ENCODE assay signal across 9 mouse cellular contexts in genomic region chr11:115358468-115358867, GRCm38 (mm10). TPM values are rescaled to one million over a fixed set of nuclear protein-coding genes. Genes with fewer than 3 reads are reported as not detected.
A peak's percentile ranks its signal among the peaks of the same experiment; 100 is the strongest.
DNase-seq lines count a peak whose midpoint lies in the region; ATAC-seq and TF ChIP-seq lines count a peak whose summit lies in the region.
"Had no signal": no experiment of that assay in that cellular context is flagged by ENCODE, and none has a peak within 500 bp of the region (broad histone marks: within the 10 kb centered on the region; RNA-seq: fewer than 3 reads in every experiment).

No protein-coding gene starts in this region.

- H3K9ac ChIP-seq in liver, adult 2 months (ENCODE audit: low read depth, low read length) = no peak overlapping the region
- no peak overlapping the region for H3K9ac ChIP-seq in liver, embryonic 11.5 days (ENCODE audit: low read depth, low read length)
- H3K9ac ChIP-seq in intestine, embryonic 15.5 days = no peak overlapping the region
- H3K9ac ChIP-seq in liver, embryonic 13.5 days = no peak overlapping the region
- 0 out of 2 replicates have a peak overlapping the region, but pooled peaks have one; percentile 5 for H3K9ac ChIP-seq in neural tube, embryonic 12.5 days
- H3K9ac ChIP-seq: liver, embryonic 15.5 days had no signal

- H3K9me3 ChIP-seq in liver, embryonic 11.5 days (ENCODE audit: control insufficient read depth, low read length) = no peaks in the 10 kb centered on the region
- H3K9me3 ChIP-seq in intestine, embryonic 15.5 days = no peaks in the 10 kb centered on the region
- no peaks in the 10 kb centered on the region for H3K9me3 ChIP-seq in liver, embryonic 13.5 days (replicated peaks)
- H3K9me3 ChIP-seq in neural tube, embryonic 12.5 days = no peaks in the 10 kb centered on the region
- H3K9me3 ChIP-seq: liver, embryonic 15.5 days had no signal

- no peak for TF ChIP-seq POLR2A in liver, adult 2 months (IDR thresholded peaks at IDR 0.05; ENCODE audit: extremely low read depth, insufficient read depth, low read length)
- TF ChIP-seq POLR2A in thymus, adult 2 months (IDR thresholded peaks at IDR 0.05; ENCODE audit: control insufficient read depth, extremely low read depth, insufficient read depth, low read length, poor library complexity) = no peak

- DNase-seq in liver, adult 2 months (ENCODE audit: extremely low read depth, low read depth, low spot score) = peak; percentile 57
- DNase-seq in liver, embryonic 11.5 days (ENCODE audit: low spot score) = no peak
- peak; percentile 90 for DNase-seq in cerebellum, adult 9-10 months
- peak; percentile 61 to 77 for DNase-seq in frontal cortex, postnatal 36 days (ENCODE audit: low spot score in 2 of 2)
- DNase-seq in liver, embryonic 13.5 days = peak; percentile 21
- peak; percentile 76 for DNase-seq in thymus, adult 2 months

- no peak; the same call in 1 of the 2 replicates for TF ChIP-seq CTCF in liver, adult 2 months (IDR thresholded peaks at IDR 0.05; ENCODE audit: low read depth, low read length)
- TF ChIP-seq CTCF in thymus, adult 2 months (IDR thresholded peaks at IDR 0.05; ENCODE audit: borderline replicate concordance, control insufficient read depth, extremely low read depth, insufficient read depth, low read length, poor library complexity) = 0 out of 2 replicates have a peak, but pooled peaks have one; percentile 37

- ATAC-seq in liver, embryonic 11.5 days (replicated peaks; ENCODE audit: low FRiP score) = no peak
- ATAC-seq in intestine, embryonic 15.5 days = peak; percentile 34
- ATAC-seq in liver, embryonic 13.5 days (ENCODE audit: low read depth) = no peak
- no peak for ATAC-seq in neural tube, embryonic 12.5 days (ENCODE audit: low FRiP score, low read depth)

- H3K4me3 ChIP-seq in liver, adult 2 months (ENCODE audit: insufficient read depth, low read depth, low read length) = no peak overlapping the region
- no peak overlapping the region for H3K4me3 ChIP-seq in liver, embryonic 11.5 days (ENCODE audit: low read depth, low read length)
- no peak overlapping the region for H3K4me3 ChIP-seq in intestine, embryonic 15.5 days (replicated peaks)
- H3K4me3 ChIP-seq in liver, embryonic 13.5 days (replicated peaks) = no peak overlapping the region
- no peak overlapping the region for H3K4me3 ChIP-seq in neural tube, embryonic 12.5 days
- no peak overlapping the region for H3K4me3 ChIP-seq in thymus, adult 2 months (ENCODE audit: control insufficient read depth, insufficient read depth, low read length)
- H3K4me3 ChIP-seq: liver, embryonic 15.5 days had no signal

- H3K27ac ChIP-seq in liver, adult 2 months (replicated peaks; ENCODE audit: insufficient read depth, low read depth, low read length) = no peak overlapping the region
- H3K27ac ChIP-seq in liver, embryonic 11.5 days (ENCODE audit: low read depth, low read length) = no peak overlapping the region
- no peak overlapping the region; the same call in 1 of the 2 replicates for H3K27ac ChIP-seq in intestine, embryonic 15.5 days
- H3K27ac ChIP-seq in liver, embryonic 13.5 days = no peak overlapping the region
- no peak overlapping the region for H3K27ac ChIP-seq in neural tube, embryonic 12.5 days
- H3K27ac ChIP-seq in thymus, adult 2 months (ENCODE audit: control insufficient read depth, insufficient read depth, low read length) = no peak overlapping the region
- H3K27ac ChIP-seq: liver, embryonic 15.5 days had no signal

- no peaks in the 10 kb centered on the region for H3K4me1 ChIP-seq in liver, adult 2 months (ENCODE audit: control insufficient read depth, insufficient read depth, low read length)
- H3K4me1 ChIP-seq in liver, embryonic 11.5 days (replicated peaks; ENCODE audit: control insufficient read depth, insufficient read depth, low read length) = no peaks in the 10 kb centered on the region; the same call in 1 of the 2 replicates
- peaks cover 13% of the 10 kb centered on the region for H3K4me1 ChIP-seq in intestine, embryonic 15.5 days (replicated peaks)
- H3K4me1 ChIP-seq in liver, embryonic 13.5 days (replicated peaks) = no peaks in the 10 kb centered on the region
- H3K4me1 ChIP-seq in neural tube, embryonic 12.5 days = peaks cover 12% of the 10 kb centered on the region
- peaks cover 13% of the 10 kb centered on the region for H3K4me1 ChIP-seq in thymus, adult 2 months (replicated peaks; ENCODE audit: control insufficient read depth, insufficient read depth, low read length)

- no peak overlapping the region for H3K4me2 ChIP-seq in liver, embryonic 11.5 days
- H3K4me2 ChIP-seq in intestine, embryonic 15.5 days (replicated peaks) = no peak overlapping the region
- no peak overlapping the region for H3K4me2 ChIP-seq in liver, embryonic 13.5 days
- H3K4me2 ChIP-seq in neural tube, embryonic 12.5 days (replicated peaks) = no peak overlapping the region
- H3K4me2 ChIP-seq: liver, embryonic 15.5 days had no signal

- H3K79me2 ChIP-seq in liver, adult 2 months (ENCODE audit: control insufficient read depth, insufficient read depth, low read length) = no peaks in the 10 kb centered on the region

- no peaks in the 10 kb centered on the region for H3K36me3 ChIP-seq in liver, adult 2 months (ENCODE audit: control insufficient read depth, insufficient read depth, low read length)
- no peaks in the 10 kb centered on the region for H3K36me3 ChIP-seq in liver, embryonic 11.5 days (ENCODE audit: control insufficient read depth, insufficient read depth, low read length)
- H3K36me3 ChIP-seq in intestine, embryonic 15.5 days = no peaks in the 10 kb centered on the region
- H3K36me3 ChIP-seq in liver, embryonic 13.5 days = no peaks in the 10 kb centered on the region
- peaks cover 13% of the 10 kb centered on the region for H3K36me3 ChIP-seq in neural tube, embryonic 12.5 days
- peaks cover 6% of the 10 kb centered on the region for H3K36me3 ChIP-seq in thymus, adult 2 months (ENCODE audit: control insufficient read depth, insufficient read depth, low read length)
- H3K36me3 ChIP-seq: liver, embryonic 15.5 days had no signal

- H3K27me3 ChIP-seq in liver, adult 2 months (ENCODE audit: control insufficient read depth, insufficient read depth, low read length) = no peaks in the 10 kb centered on the region
- peaks cover 8% of the 10 kb centered on the region for H3K27me3 ChIP-seq in liver, embryonic 11.5 days (replicated peaks; ENCODE audit: control insufficient read depth, insufficient read depth, low read length)
- H3K27me3 ChIP-seq in intestine, embryonic 15.5 days (replicated peaks) = peaks cover 11% of the 10 kb centered on the region; the same call in 1 of the 2 replicates
- peaks cover 25% of the 10 kb centered on the region; the same call in 1 of the 2 replicates for H3K27me3 ChIP-seq in liver, embryonic 13.5 days
- H3K27me3 ChIP-seq in neural tube, embryonic 12.5 days (replicated peaks) = peaks cover 25% of the 10 kb centered on the region; the same call in 1 of the 2 replicates
- H3K27me3 ChIP-seq in thymus, adult 2 months (ENCODE audit: control insufficient read depth, insufficient read depth, low read length) = no peaks in the 10 kb centered on the region

- WGBS in liver, adult 2 months = 20% methylated on average over 5 of the region's 5 CpGs
- 16% methylated on average over 5 of the region's 5 CpGs for WGBS in liver, embryonic 11.5 days
- 20% methylated on average over 5 of the region's 5 CpGs for WGBS in intestine, embryonic 15.5 days
- 13% methylated on average over 5 of the region's 5 CpGs for WGBS in liver, embryonic 13.5 days (ENCODE audit: insufficient replicate concordance)
- WGBS in neural tube, embryonic 12.5 days = 18% methylated on average over 5 of the region's 5 CpGs
- 25% methylated on average over 5 of the region's 5 CpGs for WGBS in thymus, adult 2 months

RNA-seq across cellular contexts. Expression of gene Hid1, which starts 9.1 kb away (rescaled TPM):
- total RNA-seq in liver, adult 2 months (2014; rRNA removed) = 0.55 and 1.3 TPM in 2 replicates
- polyA plus RNA-seq in liver, adult 2 months (2012; rRNA removed) = 1.1 and 3.1 TPM in 2 replicates
- 2.2 and 3.4 TPM in 2 replicates for polyA plus RNA-seq in liver, embryonic 11.5 days (2014; fragmentation: Nextera tagmentation; extraction: Ambion mirVana)
- 17.1 and 22.7 TPM in 2 replicates for polyA plus RNA-seq in intestine, embryonic 15.5 days (2015; fragmentation: Nextera tagmentation; extraction: Ambion mirVana)
- polyA plus RNA-seq in liver, embryonic 13.5 days (2015; fragmentation: Nextera tagmentation; extraction: Ambion mirVana) = 1.1 and 1.2 TPM in 2 replicates
- polyA plus RNA-seq in neural tube, embryonic 12.5 days (2016; fragmentation: Nextera tagmentation; extraction: Ambion mirVana) = 28.9 and 30.3 TPM in 2 replicates
- polyA plus RNA-seq in thymus, adult 2 months (2012; rRNA removed) = 127 and 143 TPM in 2 replicates

RNA-seq across cellular contexts. Expression of gene Cdr2l, which starts 23.2 kb away (rescaled TPM):
- 1.3 and 1.4 TPM in 2 replicates for total RNA-seq in liver, adult 2 months (2014; rRNA removed)
- 2.4 and 2.7 TPM in 2 replicates for polyA plus RNA-seq in liver, adult 2 months (2012; rRNA removed)
- 6.2 and 6.9 TPM in 2 replicates for polyA plus RNA-seq in liver, embryonic 11.5 days (2014; fragmentation: Nextera tagmentation; extraction: Ambion mirVana)
- 7.5 and 8.0 TPM in 2 replicates for polyA plus RNA-seq in intestine, embryonic 15.5 days (2015; fragmentation: Nextera tagmentation; extraction: Ambion mirVana)
- 1.5 and 1.7 TPM in 2 replicates for polyA plus RNA-seq in liver, embryonic 13.5 days (2015; fragmentation: Nextera tagmentation; extraction: Ambion mirVana)
- polyA plus RNA-seq in neural tube, embryonic 12.5 days (2016; fragmentation: Nextera tagmentation; extraction: Ambion mirVana) = 30.0 and 30.1 TPM in 2 replicates
- polyA plus RNA-seq in thymus, adult 2 months (2012; rRNA removed) = 14.3 and 15.1 TPM in 2 replicates

RNA-seq across cellular contexts. Expression of gene Otop3, which starts 23.9 kb away (rescaled TPM):
- not detected in 2 replicates for total RNA-seq in liver, adult 2 months (2014; rRNA removed)
- not detected in 2 replicates for polyA plus RNA-seq in liver, adult 2 months (2012; rRNA removed)
- polyA plus RNA-seq in liver, embryonic 11.5 days (2014; fragmentation: Nextera tagmentation; extraction: Ambion mirVana) = not detected in 2 replicates
- 0.77 and 1.2 TPM in 2 replicates for polyA plus RNA-seq in intestine, embryonic 15.5 days (2015; fragmentation: Nextera tagmentation; extraction: Ambion mirVana)
- not detected in 2 replicates for polyA plus RNA-seq in liver, embryonic 13.5 days (2015; fragmentation: Nextera tagmentation; extraction: Ambion mirVana)
- 0.55 and 0.59 TPM in 2 replicates for polyA plus RNA-seq in neural tube, embryonic 12.5 days (2016; fragmentation: Nextera tagmentation; extraction: Ambion mirVana)
- polyA plus RNA-seq in thymus, adult 2 months (2012; rRNA removed) = 0.06 and 0.12 TPM in 2 replicates
- polyA plus RNA-seq: liver, embryonic 15.5 days had no signal

RNA-seq across cellular contexts. Expression of gene Ush1g, which starts 36.6 kb away (rescaled TPM):
- total RNA-seq in liver, adult 2 months (2014; rRNA removed) = 0.20 and 0.28 TPM in 2 replicates
- 0.26 and 0.50 TPM in 2 replicates for polyA plus RNA-seq in liver, adult 2 months (2012; rRNA removed)
- polyA plus RNA-seq in liver, embryonic 11.5 days (2014; fragmentation: Nextera tagmentation; extraction: Ambion mirVana) = 0.52 and 0.64 TPM in 2 replicates
- 0.08 TPM in 1 of 2 replicates, not detected in the other for polyA plus RNA-seq in intestine, embryonic 15.5 days (2015; fragmentation: Nextera tagmentation; extraction: Ambion mirVana)
- polyA plus RNA-seq in liver, embryonic 13.5 days (2015; fragmentation: Nextera tagmentation; extraction: Ambion mirVana) = 0.07 and 0.14 TPM in 2 replicates
- polyA plus RNA-seq in neural tube, embryonic 12.5 days (2016; fragmentation: Nextera tagmentation; extraction: Ambion mirVana) = 0.08 and 0.28 TPM in 2 replicates
- 0.05 and 0.11 TPM in 2 replicates for polyA plus RNA-seq in thymus, adult 2 months (2012; rRNA removed)

RNA-seq across cellular contexts. Expression of gene Mrpl58, which starts 45.1 kb away (rescaled TPM):
- total RNA-seq in liver, adult 2 months (2014; rRNA removed) = 54.7 and 67.2 TPM in 2 replicates
- 67.5 and 70.0 TPM in 2 replicates for polyA plus RNA-seq in liver, adult 2 months (2012; rRNA removed)
- 165 TPM in 2 replicates for polyA plus RNA-seq in liver, embryonic 11.5 days (2014; fragmentation: Nextera tagmentation; extraction: Ambion mirVana)
- 187 and 197 TPM in 2 replicates for polyA plus RNA-seq in intestine, embryonic 15.5 days (2015; fragmentation: Nextera tagmentation; extraction: Ambion mirVana)
- polyA plus RNA-seq in liver, embryonic 13.5 days (2015; fragmentation: Nextera tagmentation; extraction: Ambion mirVana) = 103 and 104 TPM in 2 replicates
- polyA plus RNA-seq in neural tube, embryonic 12.5 days (2016; fragmentation: Nextera tagmentation; extraction: Ambion mirVana) = 193 and 199 TPM in 2 replicates
- polyA plus RNA-seq in thymus, adult 2 months (2012; rRNA removed) = 144 and 166 TPM in 2 replicates
